Comparison of ENCODE assay signal across 8 mouse cellular contexts in genomic region chr16:33941271-33941781, GRCm38 (mm10). TPM values are rescaled to one million over a fixed set of nuclear protein-coding genes. Genes with fewer than 3 reads are reported as not detected.
DNase-seq lines count a peak whose midpoint lies in the region; ATAC-seq and TF ChIP-seq lines count a peak whose summit lies in the region.

No protein-coding gene starts in this region.

- peaks cover 19% of the 10 kb centered on the region for H3K27me3 ChIP-seq in forebrain, embryonic 13.5 days

- H3K4me1 ChIP-seq in forebrain, embryonic 13.5 days, result peaks cover 24% of the 10 kb centered on the region

- TF ChIP-seq CTCF in layer of hippocampus, adult 2 months (conservative IDR thresholded peaks at IDR 0.05), result no peak

- H3K9ac ChIP-seq in forebrain, embryonic 13.5 days, result no peak overlapping the region

- 59% methylated on average over 11 of the region's 11 CpGs for WGBS in forebrain, embryonic 13.5 days

- no peaks in the 10 kb centered on the region for H3K9me3 ChIP-seq in forebrain, embryonic 13.5 days (replicated peaks)

- peak; percentile 44 for ATAC-seq in forebrain, embryonic 13.5 days
- ATAC-seq in megakaryocyte progenitor cell, adult 5-6 weeks (replicated peaks; ENCODE audit: poor library complexity), result peak; percentile 24

- peak overlapping the region; percentile 25; the same call in 1 of the 2 replicates for H3K27ac ChIP-seq in forebrain, embryonic 13.5 days
- no peak overlapping the region for H3K27ac ChIP-seq in layer of hippocampus, adult 2 months

- H3K36me3 ChIP-seq in forebrain, embryonic 13.5 days (ENCODE audit: poor library complexity, severe bottlenecking), result no peaks in the 10 kb centered on the region

- H3K4me3 ChIP-seq in forebrain, embryonic 13.5 days, result no peak overlapping the region
- no peak overlapping the region for H3K4me3 ChIP-seq in layer of hippocampus, adult 2 months

- H3K4me2 ChIP-seq in forebrain, embryonic 13.5 days, result no peak overlapping the region

- DNase-seq in 416B (ENCODE audit: low read depth), result peak; percentile 46
- DNase-seq in NIH3T3 (ENCODE audit: low read depth), result peak; percentile 61
- peak; percentile 72 to 76 for DNase-seq in heart, postnatal 14 days
- DNase-seq in layer of hippocampus, adult 2 months (ENCODE audit: low spot score in 2 of 2), result peak; percentile 20 to 49
- DNase-seq in urinary bladder, postnatal 25 days (ENCODE audit: low spot score), result peak; percentile 47
- DNase-seq in thymus, postnatal 14 days, result no peak

- intact Hi-C loops in heart, postnatal 14 days (cut with DNase I), result no loop called here

RNA-seq across cellular contexts. Expression of gene Umps, which starts 25.5 kb away (rescaled TPM):
- polyA plus RNA-seq in forebrain, embryonic 13.5 days (2015; fragmentation: Nextera tagmentation; extraction: Ambion mirVana), result 40.4 and 46.8 TPM in 2 replicates
- total RNA-seq in heart, postnatal 14 days (2021), result 1 to 10 TPM; 9.2 TPM
- total RNA-seq in layer of hippocampus, adult 2 months (2021), result 10 to 100 TPM; 17.1 to 17.2 TPM
- 61.6 and 61.9 TPM in 2 replicates for total RNA-seq in megakaryocyte progenitor cell, adult 5-6 weeks (2015)
- 111 and 113 TPM in 2 replicates for total RNA-seq in megakaryocyte progenitor cell, adult 5-6 weeks (2017)
